Mouse (Mus musculus) intestine, embryonic 15.5 days (tissue): Measurements from ENCODE around the gene Cfap97. TPM values are rescaled to one million over a fixed set of nuclear protein-coding genes. Genes with fewer than 3 reads are reported as not detected.

Source experiments
- ATAC-seq: fragments of 200-750 bp; cut with Nextera tagmentation; 2 replicates; pipeline ENCODE4 v1.8.0; 2017; ENCODE audit warnings: moderate TSS enrichment, moderate library complexity
- H3K27ac ChIP-seq: fragments of 300-500 bp; sonication (generic); 2 replicates; pipeline ENCODE4 v1.5.1; 2015; ENCODE audit warnings: mild to moderate bottlenecking, inconsistent platforms
- H3K27me3 ChIP-seq: fragments of 300-500 bp; sonication (generic); replicated peaks from 2 replicates; pipeline ENCODE4 v1.6.1; 2015; ENCODE audit warnings: inconsistent platforms
- H3K36me3 ChIP-seq: fragments of 300-500 bp; sonication (generic); 2 replicates; pipeline ENCODE4 v1.6.1; 2015; ENCODE audit warnings: inconsistent platforms
- H3K4me1 ChIP-seq: fragments of 300-500 bp; sonication (generic); replicated peaks from 2 replicates; pipeline ENCODE4 v1.6.1; 2015; ENCODE audit warnings: inconsistent platforms
- H3K4me2 ChIP-seq: fragments of 300-500 bp; sonication (generic); replicated peaks from 2 replicates; pipeline ENCODE4 v1.6.1; 2015; ENCODE audit warnings: mild to moderate bottlenecking, inconsistent platforms
- H3K4me3 ChIP-seq: fragments of 300-500 bp; sonication (generic); replicated peaks from 2 replicates; pipeline ENCODE4 v1.5.1; 2015; ENCODE audit warnings: inconsistent platforms
- H3K9ac ChIP-seq: fragments of 300-500 bp; sonication (generic); 2 replicates; pipeline ENCODE4 v1.6.1; 2015; ENCODE audit warnings: inconsistent platforms
- H3K9me3 ChIP-seq: fragments of 300-500 bp; sonication (generic); 2 replicates; pipeline ENCODE4 v1.6.1; 2016; ENCODE audit warnings: inconsistent platforms
- WGBS: fragments of 180-500 bp; shearing (Covaris S2); methylation state at CpG from one replicate; pipeline ENCODE4 v1.1.7; 2015; 5-methylcytosine and 5-hydroxymethylcytosine counted together
- polyA plus RNA-seq: library from polyadenylated mRNA; unstranded; fragments of >200 nt; fragmentation: Nextera tagmentation; extraction: Ambion mirVana; gene quantifications from 2 replicates; pipeline ENCODE4 v1.2.1, GENCODE M21; 2015

Gene Cfap97
- polyA plus RNA-seq, 1 experiment from 2014 or later, result 26.9 TPM

DNA sequence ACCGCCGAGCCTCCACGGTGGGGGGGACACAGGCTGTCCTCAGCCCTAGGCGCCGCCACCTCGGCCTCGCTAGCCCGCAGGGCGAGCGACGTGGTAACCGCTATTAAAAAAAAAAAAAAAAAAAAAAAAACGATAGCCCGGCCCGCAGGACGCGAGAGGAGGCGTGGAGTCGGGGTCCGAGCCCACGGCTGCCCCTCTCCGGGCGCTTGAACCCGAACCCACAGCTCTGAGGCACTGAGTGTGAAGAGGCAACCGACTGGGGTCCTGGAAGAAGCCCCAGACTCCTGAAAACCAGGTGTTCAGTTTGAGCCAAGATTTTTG is 12.3 kb downstream of the Cfap97 start:
- Histone ChIP-seq H3K36me3 (no peaks in the 10 kb centered on the region), H3K4me3 (peak overlapping the region; percentile 66), H3K27me3 (no peaks in the 10 kb centered on the region), H3K4me1 (0 out of 2 replicates have a peak, but pooled peaks cover 5% of the 10 kb centered on the region), H3K4me2 (peak overlapping the region; percentile 72), H3K27ac (peak overlapping the region; percentile 83), H3K9me3 (no peaks in the 10 kb centered on the region), H3K9ac (peak overlapping the region; percentile 65)
- WGBS, result under 1% methylated on average over 25 of the region's 25 CpGs
- no peak; the same call in 1 of the 2 replicates for ATAC-seq

DNA sequence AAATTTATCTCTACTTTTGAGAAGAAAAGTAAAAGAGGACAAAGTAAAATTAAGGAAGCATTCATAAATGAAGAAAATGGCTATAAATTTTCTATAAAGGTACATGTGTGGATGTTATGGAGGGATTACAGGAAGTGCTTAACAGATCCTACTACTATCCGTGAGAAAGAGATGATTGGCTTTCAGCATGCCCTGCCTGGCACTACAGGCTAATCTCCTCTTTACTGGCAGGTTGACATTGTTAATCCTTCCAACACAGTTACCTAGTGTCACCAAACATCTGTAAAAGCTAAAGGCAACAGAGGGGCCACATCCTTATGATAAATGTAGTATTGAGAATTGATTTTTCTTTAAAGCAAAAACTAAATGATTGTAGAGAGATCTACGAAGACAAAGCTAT is 22.1 kb downstream of the Cfap97 start:
- Histone ChIP-seq H3K9ac (no peak overlapping the region), H3K4me1 (no peaks in the 10 kb centered on the region), H3K27me3 (no peaks in the 10 kb centered on the region), H3K4me2 (no peak overlapping the region), H3K4me3 (no peak overlapping the region), H3K27ac (no peak overlapping the region), H3K9me3 (no peaks in the 10 kb centered on the region), H3K36me3 (peaks cover 3% of the 10 kb centered on the region; the same call in 1 of the 2 replicates)
- no peak for ATAC-seq
- 65% methylated on average over 2 of the region's 2 CpGs for WGBS

DNA sequence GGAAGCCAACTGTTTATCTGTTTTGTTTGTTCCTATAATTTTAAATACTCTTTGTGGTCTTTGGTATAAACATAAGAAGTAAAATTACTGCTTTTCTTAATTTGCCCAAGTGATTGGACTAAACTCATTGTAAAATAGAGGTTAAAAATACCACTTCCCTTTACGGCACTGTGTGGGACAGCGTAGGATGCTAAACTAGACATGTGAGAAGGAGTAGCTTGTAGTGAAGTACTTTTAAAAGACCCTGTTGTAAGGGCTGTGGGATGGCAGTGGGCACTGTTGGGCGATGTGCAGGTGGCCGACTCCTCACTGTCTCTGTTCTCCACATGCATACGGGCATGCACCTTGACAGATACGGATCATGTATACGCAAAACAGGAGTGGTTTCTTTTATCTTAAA is 28.6 kb downstream of the Cfap97 start:
- no peaks in the 10 kb centered on the region for H3K4me1 ChIP-seq
- no peak overlapping the region for H3K4me2 ChIP-seq
- no peaks in the 10 kb centered on the region for H3K9me3 ChIP-seq
- no peak overlapping the region for H3K4me3 ChIP-seq
- no peak for ATAC-seq
- no peaks in the 10 kb centered on the region for H3K27me3 ChIP-seq
- no peak overlapping the region for H3K9ac ChIP-seq
- 92% methylated on average over 7 of the region's 7 CpGs for WGBS
- H3K36me3 ChIP-seq, result no peaks in the 10 kb centered on the region
- H3K27ac ChIP-seq, result no peak overlapping the region

DNA sequence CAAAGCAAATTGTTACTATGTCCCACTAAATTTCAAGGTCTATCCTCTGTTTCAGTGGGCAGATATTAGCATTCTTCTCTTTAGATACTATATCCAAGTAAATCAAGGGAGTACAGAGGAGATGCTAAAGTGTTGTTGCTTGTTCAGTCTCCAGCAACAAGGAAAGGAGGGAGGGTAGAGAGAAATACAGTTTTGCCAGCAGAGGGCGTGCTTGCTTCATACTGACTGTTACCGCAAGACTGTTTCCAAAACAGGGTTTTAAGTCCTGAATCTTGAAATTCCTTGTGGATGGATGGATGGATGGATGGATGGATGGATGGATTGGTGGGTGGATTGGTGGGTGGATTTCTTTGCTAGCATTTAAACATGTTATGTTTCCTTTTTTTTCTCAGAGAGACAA is 33.8 kb downstream of the Cfap97 start:
- H3K27me3 ChIP-seq, result no peaks in the 10 kb centered on the region
- WGBS, result 13% methylated on average over 2 of the region's 2 CpGs
- H3K4me1 ChIP-seq, result no peaks in the 10 kb centered on the region
- no peaks in the 10 kb centered on the region for H3K9me3 ChIP-seq
- no peaks in the 10 kb centered on the region for H3K36me3 ChIP-seq
- H3K27ac ChIP-seq, result no peak overlapping the region
- no peak overlapping the region for H3K4me3 ChIP-seq
- no peak for ATAC-seq
- no peak overlapping the region for H3K9ac ChIP-seq
- H3K4me2 ChIP-seq, result no peak overlapping the region

DNA sequence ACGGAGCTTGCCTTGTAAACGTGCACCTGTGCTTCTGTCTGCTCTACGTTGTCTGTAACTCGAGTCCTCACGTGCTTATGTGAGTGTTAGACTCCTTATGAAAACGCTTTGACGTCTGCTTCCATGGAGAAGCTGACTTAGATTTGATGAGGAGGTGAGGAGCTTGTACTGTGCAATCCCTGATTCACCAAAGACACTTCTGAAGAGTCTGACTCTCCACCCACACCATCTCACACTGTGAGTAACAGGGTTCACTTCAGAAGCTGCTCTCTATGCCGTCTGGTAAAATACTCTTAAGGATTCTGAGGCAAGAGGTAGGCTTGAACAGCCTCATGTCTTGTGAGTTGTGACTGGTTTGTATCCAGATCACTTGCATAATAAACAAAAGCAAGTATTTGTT is 41.5 kb downstream of the Cfap97 start:
- no peaks in the 10 kb centered on the region for H3K4me1 ChIP-seq
- no peak overlapping the region for H3K4me2 ChIP-seq
- H3K9ac ChIP-seq, result no peak overlapping the region
- no peak overlapping the region for H3K4me3 ChIP-seq
- 85% methylated on average over 8 of the region's 8 CpGs for WGBS
- ATAC-seq, result no peak
- H3K36me3 ChIP-seq, result peaks cover 4% of the 10 kb centered on the region; the same call in 1 of the 2 replicates
- H3K9me3 ChIP-seq, result no peaks in the 10 kb centered on the region
- no peaks in the 10 kb centered on the region for H3K27me3 ChIP-seq
- H3K27ac ChIP-seq, result no peak overlapping the region

DNA sequence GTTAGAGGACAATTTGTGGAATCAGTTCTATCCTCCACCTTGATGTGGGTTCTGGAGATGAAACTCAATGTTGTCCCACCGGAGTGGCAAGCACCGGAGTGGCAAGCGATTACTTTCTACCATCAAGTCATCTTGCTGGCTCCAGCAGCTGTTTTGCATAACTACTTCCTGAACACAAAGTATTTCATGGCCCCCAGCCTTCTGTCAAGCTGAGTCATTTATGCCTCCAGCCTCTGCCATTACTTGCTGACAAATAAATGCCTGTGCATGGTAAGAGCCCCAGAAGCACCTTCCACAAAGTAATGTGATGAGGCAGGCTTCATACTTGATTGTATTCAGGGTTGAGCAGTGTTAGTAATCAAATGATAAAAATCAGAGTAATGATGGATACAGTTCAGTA is 45.3 kb downstream of the Cfap97 start:
- H3K27me3 ChIP-seq, result no peaks in the 10 kb centered on the region
- WGBS, result 91% methylated on average over 3 of the region's 3 CpGs
- no peak overlapping the region for H3K27ac ChIP-seq
- H3K4me1 ChIP-seq, result no peaks in the 10 kb centered on the region
- no peaks in the 10 kb centered on the region for H3K9me3 ChIP-seq
- no peak overlapping the region for H3K9ac ChIP-seq
- no peak for ATAC-seq
- no peak overlapping the region for H3K4me2 ChIP-seq
- H3K4me3 ChIP-seq, result no peak overlapping the region
- H3K36me3 ChIP-seq, result peaks cover 4% of the 10 kb centered on the region; the same call in 1 of the 2 replicates

DNA sequence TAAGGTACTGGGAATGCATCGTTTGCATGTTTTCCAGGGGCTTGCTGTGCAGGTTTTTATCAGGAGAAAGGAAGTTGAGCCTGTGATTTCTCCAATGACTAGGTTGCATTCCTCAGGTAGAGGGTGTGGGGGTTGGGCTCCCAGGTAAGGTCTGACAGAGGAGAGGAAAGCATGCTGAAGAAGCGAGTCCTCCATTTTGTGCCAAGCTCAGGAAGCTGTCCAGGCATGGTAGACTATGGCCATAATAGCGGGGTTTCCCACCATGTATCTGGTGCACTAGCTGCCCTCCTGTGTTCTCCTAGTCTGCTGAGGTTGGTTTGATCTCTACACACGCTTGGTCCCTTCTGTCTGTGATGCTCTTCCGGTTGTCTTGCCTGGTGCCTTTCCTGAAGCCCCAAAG is 46.1 kb downstream of the Cfap97 start:
- 81% methylated on average over 5 of the region's 5 CpGs for WGBS
- H3K4me1 ChIP-seq, result no peaks in the 10 kb centered on the region
- H3K27me3 ChIP-seq, result no peaks in the 10 kb centered on the region
- H3K27ac ChIP-seq, result no peak overlapping the region
- no peak overlapping the region for H3K4me2 ChIP-seq
- ATAC-seq, result no peak
- no peak overlapping the region for H3K4me3 ChIP-seq
- peaks cover 2% of the 10 kb centered on the region; the same call in 1 of the 2 replicates for H3K36me3 ChIP-seq
- H3K9me3 ChIP-seq, result no peaks in the 10 kb centered on the region
- no peak overlapping the region for H3K9ac ChIP-seq

DNA sequence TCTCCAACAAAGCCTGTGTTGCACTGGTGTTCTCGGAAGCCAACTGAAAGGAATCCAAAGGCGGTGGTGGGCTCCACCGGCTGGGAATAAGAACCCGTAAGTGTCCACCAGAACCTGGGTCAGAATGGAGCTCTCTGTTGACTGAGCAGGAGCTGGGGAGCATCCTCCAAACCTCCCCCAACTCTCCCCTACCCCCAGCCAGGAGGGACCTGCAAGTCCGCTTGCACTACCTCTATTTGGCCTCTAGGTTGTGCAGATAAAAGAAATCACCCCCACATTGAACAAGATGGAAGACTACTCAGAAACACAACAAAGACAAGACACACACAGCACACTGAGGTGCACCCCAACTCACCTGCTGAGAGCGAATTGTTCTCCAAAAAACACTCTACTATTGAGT is 50.8 kb downstream of the Cfap97 start:
- Histone ChIP-seq H3K36me3 (peaks cover 13% of the 10 kb centered on the region), H3K4me2 (no peak overlapping the region), H3K27me3 (no peaks in the 10 kb centered on the region), H3K27ac (no peak overlapping the region), H3K4me3 (no peak overlapping the region), H3K9me3 (no peaks in the 10 kb centered on the region), H3K4me1 (no peaks in the 10 kb centered on the region), H3K9ac (no peak overlapping the region)
- no peak for ATAC-seq
- 88% methylated on average over 6 of the region's 6 CpGs for WGBS

DNA sequence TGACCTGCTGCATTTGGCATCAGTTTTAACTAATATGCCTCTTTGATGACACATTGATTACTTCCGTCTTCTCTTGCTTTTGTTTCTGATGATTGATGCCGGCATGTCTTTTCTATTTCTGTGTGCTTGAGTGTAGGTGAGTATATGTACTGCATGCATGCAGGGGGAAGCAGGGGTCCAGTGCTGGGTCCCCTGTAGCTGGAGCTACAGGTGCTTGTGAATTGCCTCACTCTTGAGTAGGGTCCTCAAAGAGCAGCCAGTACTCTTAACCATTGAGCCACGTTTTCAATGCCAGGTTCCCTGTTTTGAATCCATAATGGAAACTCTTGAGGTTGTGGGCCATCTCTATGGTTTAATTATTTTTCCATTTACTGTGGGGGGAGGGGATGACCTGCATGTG is 52.7 kb downstream of the Cfap97 start:
- peaks cover 9% of the 10 kb centered on the region for H3K4me1 ChIP-seq
- H3K9ac ChIP-seq, result no peak overlapping the region
- H3K9me3 ChIP-seq, result no peaks in the 10 kb centered on the region
- 90% methylated on average over 3 of the region's 3 CpGs for WGBS
- no peak overlapping the region for H3K4me2 ChIP-seq
- H3K36me3 ChIP-seq, result peaks cover 21% of the 10 kb centered on the region
- no peak for ATAC-seq
- no peaks in the 10 kb centered on the region for H3K27me3 ChIP-seq
- no peak overlapping the region for H3K4me3 ChIP-seq
- H3K27ac ChIP-seq, result no peak overlapping the region

DNA sequence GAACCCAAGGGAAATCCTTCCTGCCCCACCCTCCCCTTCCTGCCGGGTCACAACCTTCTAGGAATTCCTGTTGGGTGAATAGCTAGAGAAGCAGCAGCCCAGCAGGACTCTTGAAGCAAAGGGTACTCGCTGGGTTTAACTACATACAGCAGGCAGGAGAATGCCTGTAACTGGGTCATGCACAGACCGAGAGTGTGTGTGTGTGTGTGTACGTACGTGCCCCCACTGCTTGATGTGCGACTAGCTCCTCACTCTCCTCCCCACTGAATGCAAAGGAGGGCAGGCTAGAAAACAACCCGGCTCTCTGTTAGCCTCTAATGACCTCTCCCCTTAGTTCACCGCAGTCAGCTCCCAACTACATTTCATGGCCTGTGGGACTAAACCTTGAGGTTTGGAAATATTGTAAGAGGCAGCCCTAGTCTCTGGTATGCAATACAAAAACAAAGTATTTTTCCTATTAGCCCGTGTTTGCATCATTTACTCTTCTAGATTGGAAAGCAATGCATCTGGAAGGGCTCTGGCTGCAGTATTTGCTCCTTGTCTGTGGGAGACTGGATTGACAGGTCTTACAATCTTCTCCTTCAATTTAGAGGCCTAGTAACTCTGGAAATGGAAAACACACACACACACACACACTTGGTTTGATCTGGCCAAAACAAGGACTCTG is 53.5 kb downstream of the Cfap97 start:
- H3K27me3 ChIP-seq, result no peaks in the 10 kb centered on the region
- H3K4me3 ChIP-seq, result no peak overlapping the region
- no peak overlapping the region for H3K9ac ChIP-seq
- H3K4me2 ChIP-seq, result no peak overlapping the region
- 78% methylated on average over 9 of the region's 9 CpGs for WGBS
- no peak for ATAC-seq
- no peak overlapping the region for H3K27ac ChIP-seq
- peaks cover 21% of the 10 kb centered on the region for H3K36me3 ChIP-seq
- peaks cover 17% of the 10 kb centered on the region for H3K4me1 ChIP-seq
- no peaks in the 10 kb centered on the region for H3K9me3 ChIP-seq

DNA sequence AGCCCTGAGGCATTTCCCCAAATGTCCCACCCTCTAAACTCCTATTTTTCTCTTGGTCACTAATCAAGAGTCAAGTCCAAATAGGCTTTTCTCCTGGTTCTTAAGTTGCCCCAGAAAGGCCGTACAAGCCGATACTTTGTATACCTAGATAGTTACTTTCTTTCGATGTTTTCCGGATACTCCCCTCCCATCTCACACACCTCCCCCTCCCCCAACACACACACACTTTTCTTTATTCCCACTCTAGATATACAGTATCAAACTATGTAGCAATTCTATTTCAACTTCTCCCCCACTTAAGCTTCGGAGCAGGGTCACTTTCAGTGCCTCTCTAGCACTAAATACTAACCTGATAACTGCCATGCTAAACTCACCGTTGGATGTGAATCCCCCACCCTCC is 54.5 kb downstream of the Cfap97 start:
- Histone ChIP-seq H3K4me2 (no peak overlapping the region), H3K4me1 (peaks cover 18% of the 10 kb centered on the region), H3K27ac (no peak overlapping the region), H3K27me3 (no peaks in the 10 kb centered on the region), H3K36me3 (peaks cover 21% of the 10 kb centered on the region), H3K9me3 (no peaks in the 10 kb centered on the region), H3K4me3 (no peak overlapping the region), H3K9ac (no peak overlapping the region)
- ATAC-seq, result no peak
- WGBS, result 86% methylated on average over 6 of the region's 6 CpGs

DNA sequence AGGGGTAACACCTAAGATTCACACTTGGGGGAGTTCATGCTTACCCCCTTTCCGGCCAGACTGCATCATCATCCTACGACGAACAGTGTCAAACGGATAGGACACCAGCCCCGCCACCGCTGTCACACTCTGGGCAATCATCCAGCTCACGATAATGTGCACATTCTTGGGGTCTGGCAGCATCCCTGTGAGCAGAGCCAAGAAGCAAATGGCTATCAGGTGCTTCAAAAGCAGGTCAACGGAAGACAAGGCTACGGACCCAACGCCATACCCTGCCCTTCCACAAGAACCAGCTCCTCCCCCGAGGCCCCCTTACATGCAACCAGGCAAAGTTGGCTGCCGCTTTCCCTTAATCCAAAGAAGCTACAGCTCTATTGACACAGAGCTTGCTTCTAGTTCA is 56.8 kb downstream of the Cfap97 start:
- Histone ChIP-seq H3K4me3 (no peak overlapping the region), H3K9me3 (no peaks in the 10 kb centered on the region), H3K9ac (no peak overlapping the region), H3K27ac (no peak overlapping the region), H3K4me1 (peaks cover 26% of the 10 kb centered on the region), H3K27me3 (no peaks in the 10 kb centered on the region), H3K36me3 (peaks cover 21% of the 10 kb centered on the region; the same call in 1 of the 2 replicates), H3K4me2 (peak overlapping the region; percentile 87)
- no peak for ATAC-seq
- WGBS, result 85% methylated on average over 12 of the region's 12 CpGs

DNA sequence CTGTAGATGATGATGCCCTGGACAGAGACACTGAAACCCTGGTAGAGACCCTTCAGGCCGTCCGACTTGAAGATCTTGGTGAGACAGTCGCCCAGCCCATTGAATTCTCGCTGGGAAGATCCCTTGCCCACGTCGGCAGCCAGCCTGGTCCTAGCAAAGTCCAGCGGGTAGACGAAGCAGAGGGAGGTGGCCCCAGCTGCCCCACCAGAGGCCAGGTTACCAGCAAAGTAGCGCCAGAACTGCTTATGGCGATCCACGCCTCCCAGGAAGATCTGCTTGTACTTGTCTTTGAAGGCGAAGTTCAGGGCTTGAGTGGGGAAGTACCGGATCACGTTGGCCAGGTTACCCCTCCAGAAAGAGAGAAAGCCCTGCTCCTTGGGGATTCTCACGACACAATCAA is 57.5 kb downstream of the Cfap97 start:
- H3K27ac ChIP-seq, result no peak overlapping the region
- H3K9ac ChIP-seq, result no peak overlapping the region
- no peak for ATAC-seq
- no peak overlapping the region for H3K4me3 ChIP-seq
- H3K9me3 ChIP-seq, result no peaks in the 10 kb centered on the region
- WGBS, result 80% methylated on average over 15 of the region's 15 CpGs
- peaks cover 26% of the 10 kb centered on the region for H3K4me1 ChIP-seq
- H3K4me2 ChIP-seq, result peak overlapping the region; percentile 87
- peaks cover 21% of the 10 kb centered on the region; the same call in 1 of the 2 replicates for H3K36me3 ChIP-seq
- H3K27me3 ChIP-seq, result no peaks in the 10 kb centered on the region
